Mouse (Mus musculus): ENCODE measurements around the gene Ndufa3.

The Ndufa3 gene

GRCm38 (mm10) chr7:3610437-3610836 lies 6.7 kb upstream of the Ndufa3 start:
- no peak for DNase-seq (ENCODE audit: low read depth, low spot score)

- DNase-seq (ENCODE audit: low read depth, low spot score): no peak
These were observed 6.2 kb upstream of the Ndufa3 start for GRCm38 (mm10) chr7:3611006-3611405.

- DNase-seq (ENCODE audit: low read depth, low spot score): no peak
These were observed 3.2 kb upstream of the Ndufa3 start for GRCm38 (mm10) chr7:3614021-3614420.

- DNase-seq (ENCODE audit: low read depth, low spot score): no peak
These were observed 1.1 kb upstream of the Ndufa3 start, which contains the start of gene Oscar for GRCm38 (mm10) chr7:3616057-3616388. Oscar (minus strand) TSS chr7:3616157.

- no peak for DNase-seq (ENCODE audit: low read depth, low spot score)
These were observed 558 bp upstream of the Ndufa3 start for GRCm38 (mm10) chr7:3616389-3617241.

- no peak for DNase-seq (ENCODE audit: low read depth, low spot score)
These were observed 11.9 kb downstream of the Ndufa3 start for GRCm38 (mm10) chr7:3629030-3629429.

GRCm38 (mm10) chr7:3629543-3630477 lies 12.6 kb downstream of the Ndufa3 start, which contains the start of the genes Tfpt and Prpf31:
Tfpt (minus strand) TSS chr7:3629929.
Prpf31 (plus strand) TSS chr7:3629985.
- DNase-seq (ENCODE audit: low read depth, low spot score): peak; percentile 94

GRCm38 (mm10) chr7:3630478-3630815 lies 13.3 kb downstream of the Ndufa3 start:
- no peak for DNase-seq (ENCODE audit: low read depth, low spot score)

GRCm38 (mm10) chr7:3643412-3643811 lies 26.2 kb downstream of the Ndufa3 start:
- DNase-seq (ENCODE audit: low read depth, low spot score): no peak

GRCm38 (mm10) chr7:3643843-3644242 lies 26.7 kb downstream of the Ndufa3 start:
- no peak for DNase-seq (ENCODE audit: low read depth, low spot score)

GRCm38 (mm10) chr7:3644348-3644671 lies 27.1 kb downstream of the Ndufa3 start:
- no peak for DNase-seq (ENCODE audit: low read depth, low spot score)

GRCm38 (mm10) chr7:3644672-3645487 lies 27.7 kb downstream of the Ndufa3 start, which contains the start of gene Cnot3:
Cnot3 (plus strand) TSS chr7:3645268.
- DNase-seq (ENCODE audit: low read depth, low spot score): peak; percentile 99

GRCm38 (mm10) chr7:3645488-3646025 lies 28.4 kb downstream of the Ndufa3 start:
- no peak for DNase-seq (ENCODE audit: low read depth, low spot score)

GRCm38 (mm10) chr7:3646188-3646587 lies 29.0 kb downstream of the Ndufa3 start:
- no peak for DNase-seq (ENCODE audit: low read depth, low spot score)

- no peak for DNase-seq (ENCODE audit: low read depth, low spot score)
These were observed 29.5 kb downstream of the Ndufa3 start for GRCm38 (mm10) chr7:3646641-3647040.

GRCm38 (mm10) chr7:3656966-3657365 lies 39.8 kb downstream of the Ndufa3 start:
- no peak for DNase-seq (ENCODE audit: low read depth, low spot score)

- no peak for DNase-seq (ENCODE audit: low read depth, low spot score)
These were observed 41.4 kb downstream of the Ndufa3 start for GRCm38 (mm10) chr7:3658578-3658977.

GRCm38 (mm10) chr7:3664524-3665214 lies 47.5 kb downstream of the Ndufa3 start:
- DNase-seq (ENCODE audit: low read depth, low spot score): no peak

GRCm38 (mm10) chr7:3665215-3666114 lies 48.3 kb downstream of the Ndufa3 start, which contains the start of gene Leng1:
Leng1 (minus strand) TSS chr7:3665840.
- DNase-seq (ENCODE audit: low read depth, low spot score): peak; percentile 99
